Comparison of ENCODE assay signal across 12 mouse cellular contexts in the genomic region with DNA sequence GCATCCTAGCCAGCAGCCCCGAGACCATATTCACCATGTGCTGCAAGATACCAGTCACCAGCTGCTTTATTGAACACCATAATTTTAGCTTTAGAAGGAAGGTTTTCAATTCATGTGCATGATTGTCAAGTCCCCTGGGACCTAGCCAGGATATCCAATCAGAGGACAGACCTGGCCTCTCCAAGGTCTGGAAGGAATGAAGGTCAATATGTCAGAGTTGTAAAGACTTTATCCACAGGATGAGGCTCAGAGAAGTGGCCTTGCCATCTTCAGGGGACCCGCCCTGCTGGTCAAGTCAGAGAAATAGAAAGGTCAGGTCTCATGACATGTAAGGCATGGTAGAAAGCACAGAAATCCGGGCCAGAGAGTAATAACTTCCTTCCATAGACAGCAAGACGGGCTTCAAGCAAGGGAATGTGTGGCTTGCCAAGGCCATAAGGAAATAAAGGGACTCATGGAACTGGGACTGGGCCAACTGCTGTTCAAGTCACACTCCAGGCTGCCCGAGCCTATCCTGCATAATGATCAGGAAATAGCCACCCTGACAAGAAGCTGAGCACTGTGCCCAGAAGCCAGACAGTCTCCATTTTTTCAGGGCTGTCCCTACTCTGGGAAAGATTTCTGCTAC. TPM values are rescaled to one million over a fixed set of nuclear protein-coding genes. Genes with fewer than 3 reads are reported as not detected.
A peak's percentile ranks its signal among the peaks of the same experiment; 100 is the strongest.
DNase-seq lines count a peak whose midpoint lies in the region; ATAC-seq lines count a peak whose summit lies in the region.
"Had no signal": no experiment of that assay in that cellular context is flagged by ENCODE, and none has a peak within 500 bp of the region (broad histone marks: within the 10 kb centered on the region; RNA-seq: fewer than 3 reads in every experiment).

No protein-coding gene starts in this region.

- no peaks in the 10 kb centered on the region for H3K9me3 ChIP-seq in heart, embryonic 15.5 days (replicated peaks)
- no peaks in the 10 kb centered on the region for H3K9me3 ChIP-seq in lung, embryonic 15.5 days
- H3K9me3 ChIP-seq in midbrain, embryonic 13.5 days = no peaks in the 10 kb centered on the region
- H3K9me3 ChIP-seq: embryonic facial prominence, embryonic 13.5 days; forebrain, embryonic 12.5 days had no signal

- no peak for ATAC-seq in heart, embryonic 15.5 days (replicated peaks; ENCODE audit: insufficient number of reproducible peaks, insufficient read depth, low FRiP score, low read depth)
- peak; percentile 58 for ATAC-seq in lung, embryonic 15.5 days (ENCODE audit: borderline replicate concordance, extremely low read depth, low FRiP score, low TSS enrichment)
- ATAC-seq in midbrain, embryonic 13.5 days = no peak

- no peak overlapping the region for H3K9ac ChIP-seq in heart, embryonic 15.5 days
- H3K9ac ChIP-seq in lung, embryonic 15.5 days = no peak overlapping the region
- no peak overlapping the region; the same call in 1 of the 2 replicates for H3K9ac ChIP-seq in midbrain, embryonic 13.5 days (replicated peaks)
- H3K9ac ChIP-seq: embryonic facial prominence, embryonic 13.5 days; forebrain, embryonic 12.5 days; liver, embryonic 14.5 days had no signal

- no peak overlapping the region for H3K4me2 ChIP-seq in heart, embryonic 15.5 days
- H3K4me2 ChIP-seq in lung, embryonic 15.5 days = no peak overlapping the region
- H3K4me2 ChIP-seq in midbrain, embryonic 13.5 days (replicated peaks) = no peak overlapping the region
- H3K4me2 ChIP-seq: embryonic facial prominence, embryonic 13.5 days; forebrain, embryonic 12.5 days had no signal

- H3K4me1 ChIP-seq in heart, embryonic 15.5 days (replicated peaks) = peaks cover 13% of the 10 kb centered on the region
- H3K4me1 ChIP-seq in lung, embryonic 15.5 days = peaks cover 11% of the 10 kb centered on the region; the same call in 1 of the 2 replicates
- H3K4me1 ChIP-seq in midbrain, embryonic 13.5 days (replicated peaks) = peaks cover 14% of the 10 kb centered on the region
- H3K4me1 ChIP-seq: embryonic facial prominence, embryonic 13.5 days had no signal

- H3K36me3 ChIP-seq in heart, embryonic 15.5 days = peaks cover 22% of the 10 kb centered on the region; the same call in 1 of the 2 replicates
- peaks cover 12% of the 10 kb centered on the region; the same call in 1 of the 2 replicates for H3K36me3 ChIP-seq in lung, embryonic 15.5 days
- peaks cover 61% of the 10 kb centered on the region for H3K36me3 ChIP-seq in midbrain, embryonic 13.5 days

- H3K27me3 ChIP-seq in heart, embryonic 15.5 days = no peaks in the 10 kb centered on the region
- no peaks in the 10 kb centered on the region for H3K27me3 ChIP-seq in lung, embryonic 15.5 days
- no peaks in the 10 kb centered on the region for H3K27me3 ChIP-seq in midbrain, embryonic 13.5 days
- H3K27me3 ChIP-seq: embryonic facial prominence, embryonic 13.5 days; forebrain, embryonic 12.5 days had no signal

- DNase-seq in heart, postnatal 36 days = no peak
- DNase-seq in lung, postnatal 14 days = no peak
- peak; percentile 66 for DNase-seq in adrenal gland, postnatal 14 days
- peak; percentile 70 for DNase-seq in kidney, postnatal 14 days
- DNase-seq in testis, postnatal 10 days (ENCODE audit: low spot score) = no peak
- DNase-seq: cerebellum, postnatal 14 days had no signal

- H3K27ac ChIP-seq in heart, embryonic 15.5 days = peak overlapping the region; percentile 9; the same call in 1 of the 2 replicates
- H3K27ac ChIP-seq in lung, embryonic 15.5 days = peak overlapping the region; percentile 58
- H3K27ac ChIP-seq in midbrain, embryonic 13.5 days = no peak overlapping the region
- H3K27ac ChIP-seq: embryonic facial prominence, embryonic 13.5 days; forebrain, embryonic 12.5 days; liver, embryonic 14.5 days had no signal

- intact Hi-C loops in heart, postnatal 36 days (cut with DNase I) = no loop called here

- H3K4me3 ChIP-seq in heart, embryonic 15.5 days = no peak overlapping the region
- no peak overlapping the region for H3K4me3 ChIP-seq in lung, embryonic 15.5 days
- no peak overlapping the region for H3K4me3 ChIP-seq in midbrain, embryonic 13.5 days (replicated peaks)
- H3K4me3 ChIP-seq: embryonic facial prominence, embryonic 13.5 days; forebrain, embryonic 12.5 days had no signal

- 65% methylated on average over 5 of the region's 5 CpGs for WGBS in heart, embryonic 15.5 days
- 55% methylated on average over 5 of the region's 5 CpGs for WGBS in lung, embryonic 15.5 days
- 79% methylated on average over 5 of the region's 5 CpGs for WGBS in midbrain, embryonic 13.5 days

RNA-seq across cellular contexts. Expression of gene Ada, which starts 23.2 kb away (rescaled TPM):
- 3.0 and 8.4 TPM in 2 replicates for polyA plus RNA-seq in heart, embryonic 15.5 days (2015; fragmentation: Nextera tagmentation; extraction: Ambion mirVana)
- under 1 TPM; 0.60 to 0.64 TPM for total RNA-seq in heart, postnatal 36 days (2021)
- 9.4 and 11.4 TPM in 2 replicates for polyA plus RNA-seq in lung, embryonic 15.5 days (2015; fragmentation: Nextera tagmentation; extraction: Ambion mirVana)
- total RNA-seq in adrenal gland, postnatal 14 days (2021) = 3.1 and 3.9 TPM in 2 replicates
- polyA plus RNA-seq in midbrain, embryonic 13.5 days (2015; fragmentation: Nextera tagmentation; extraction: Ambion mirVana) = 3.4 and 4.6 TPM in 2 replicates

Comparison
In these comparisons a context has a peak if more than half of its experiments do, and no peak if none do; other contexts are left out.
1. DNase-seq: peak in adrenal gland, postnatal 14 days (single experiment) and kidney, postnatal 14 days (single experiment); none in heart, postnatal 36 days (0 of 2), lung, postnatal 14 days (single experiment) and testis, postnatal 10 days (single experiment).